Mouse (Mus musculus) 3T3-L1 (cell line): ENCODE measurements around the gene Adam3.
A peak's percentile ranks its signal among the peaks of the same experiment; 100 is the strongest.

Source experiments
- DNase-seq: peaks from one replicate; pipeline ENCODE4 v3.0.0-alpha.2; 2015; ENCODE audit warnings: low read depth, low spot score

Gene Adam3

DNA sequence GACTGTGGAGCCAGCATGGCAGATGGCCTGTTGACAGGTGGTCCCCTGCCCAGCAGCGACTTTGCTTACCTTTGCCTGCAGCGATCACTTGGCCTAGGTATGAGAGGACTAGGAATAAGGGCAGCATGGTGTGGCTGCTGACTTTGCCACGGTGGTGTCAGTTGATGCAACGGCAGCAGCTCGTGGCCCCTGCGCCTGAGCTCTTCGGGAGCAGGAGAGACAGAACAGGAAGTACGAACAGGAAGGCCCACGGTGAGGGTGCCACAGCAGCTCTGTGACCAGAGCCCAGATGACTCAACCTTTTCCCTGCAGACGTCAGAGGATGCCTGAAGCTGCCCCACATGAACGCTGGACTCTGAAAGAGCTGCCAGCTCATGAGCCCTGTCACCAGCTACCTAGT lies at the start of gene Adam3:
Gene Adam3, minus strand, starts transcription at position 223 of the 400 bp plus-strand sequence.
- DNase-seq: peak; percentile 9

DNA sequence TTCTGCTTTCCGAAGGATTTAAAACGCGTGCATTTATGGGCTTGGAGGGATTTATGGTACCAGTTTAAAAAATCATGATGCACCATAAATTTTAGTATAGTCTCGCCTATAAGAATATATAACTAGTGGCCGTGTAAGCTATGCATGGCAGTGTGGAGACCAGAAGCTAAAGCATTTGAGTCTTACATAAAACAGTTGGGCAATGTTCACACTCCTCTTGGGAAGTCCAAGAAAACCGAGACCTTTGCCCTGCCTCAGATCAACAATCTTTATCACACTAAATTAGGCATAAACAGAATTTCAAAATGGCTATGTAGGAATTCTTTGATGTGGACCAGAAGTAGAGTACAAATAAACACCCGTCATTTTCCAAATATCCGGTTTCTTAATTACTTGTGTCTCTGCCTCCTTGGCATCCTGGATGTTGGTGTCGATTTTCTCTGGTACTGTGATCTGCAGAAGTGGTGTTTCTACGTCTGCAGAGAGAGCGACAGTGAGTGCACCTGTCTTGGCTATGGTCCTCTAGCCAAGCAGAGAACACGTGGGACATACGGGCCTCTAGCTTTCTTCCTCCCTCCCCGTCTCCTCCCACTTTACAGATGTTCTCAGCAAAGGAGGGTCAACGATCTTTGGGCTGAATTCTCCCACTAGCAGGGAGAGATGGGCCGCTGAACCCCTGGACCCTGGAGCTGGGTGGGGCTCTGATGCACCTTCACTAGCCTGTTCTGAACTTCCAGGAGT lies 596 bp downstream of the Adam3 start:
- DNase-seq: no peak
